Mouse (Mus musculus) c-Kit-positive CD71-positive TER-119-positive erythroid progenitor cells, embryonic 14.5 days (primary cell): ENCODE measurements around the gene Hnrnpr.

Experiments
- DNase-seq: peaks from one replicate; pipeline ENCODE4 v3.0.0-alpha.2; 2013; ENCODE audit warnings: low spot score

Gene Hnrnpr

GRCm38 (mm10) chr4:136407831-136408230 is 97.1 kb downstream of the Hnrnpr start:
- DNase-seq = no peak
